Comparison of ENCODE assay signal across 16 mouse cellular contexts in the genomic region with DNA sequence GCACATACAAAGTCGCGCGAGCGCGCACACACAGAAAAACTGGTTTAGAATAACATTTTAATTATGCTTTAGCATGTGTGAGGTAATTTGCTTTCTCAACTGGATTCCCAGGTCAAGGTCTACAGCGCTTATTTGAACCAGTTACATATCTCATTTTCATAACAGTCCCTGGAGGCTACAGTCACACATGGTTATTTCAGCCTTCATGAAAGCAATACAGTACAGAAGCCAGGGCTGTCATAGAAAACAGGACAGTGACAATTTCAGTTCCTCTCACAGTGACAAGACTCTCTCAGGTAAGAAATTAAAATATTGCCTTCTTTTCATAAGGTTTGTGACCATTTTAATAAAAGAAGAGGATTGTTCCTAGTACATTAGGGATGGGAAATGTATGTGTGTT.
"Had no signal": no experiment of that assay in that cellular context is flagged by ENCODE, and none has a peak within 500 bp of the region (broad histone marks: within the 10 kb centered on the region; RNA-seq: fewer than 3 reads in every experiment).

No protein-coding gene starts in this region.

- H3K4me3 ChIP-seq: neural tube, embryonic 12.5 days; neural tube, embryonic 13.5 days; neural tube, embryonic 15.5 days; stomach, embryonic 15.5 days had no signal

- H3K27ac ChIP-seq: neural tube, embryonic 12.5 days; neural tube, embryonic 13.5 days; neural tube, embryonic 15.5 days; stomach, embryonic 15.5 days; stomach, postnatal 0 days had no signal

- H3K4me1 ChIP-seq: stomach, embryonic 15.5 days had no signal

- H3K4me2 ChIP-seq: neural tube, embryonic 12.5 days; neural tube, embryonic 13.5 days; neural tube, embryonic 15.5 days; stomach, embryonic 15.5 days had no signal

- H3K9me3 ChIP-seq: neural tube, embryonic 12.5 days; neural tube, embryonic 13.5 days; neural tube, embryonic 15.5 days; stomach, embryonic 15.5 days had no signal

- DNase-seq: retina, postnatal 1 day; right cerebral cortex, adult 18-20 months; right cerebral cortex, postnatal 14 days; right cerebral cortex, postnatal 25 days; right cerebral cortex, postnatal 4 days; spleen, adult 18-20 months; thymus, adult 18-20 months; thymus, adult 2 months; thymus, postnatal 14 days; thymus, postnatal 25 days; thymus, postnatal 4 days had no signal

- H3K36me3 ChIP-seq: neural tube, embryonic 12.5 days; neural tube, embryonic 13.5 days; neural tube, embryonic 15.5 days; stomach, embryonic 15.5 days had no signal

- H3K9ac ChIP-seq: neural tube, embryonic 12.5 days; neural tube, embryonic 13.5 days; neural tube, embryonic 15.5 days; stomach, embryonic 15.5 days had no signal
